Mouse (Mus musculus) testis, postnatal 10 days (tissue): ENCODE measurements around the gene Aff1.

ENCODE experiments used
- DNase-seq: peaks from one replicate; pipeline ENCODE4 v3.0.0; 2021; ENCODE audit warnings: low spot score

Gene Aff1

GRCm38 (mm10) chr5:103838550-103839264 is 146.5 kb downstream of the Aff1 start:
- no peak for DNase-seq

- no peak for DNase-seq
Measured at GRCm38 (mm10) chr5:103839265-103839626, 147.1 kb downstream of the Aff1 start.

GRCm38 (mm10) chr5:103843938-103844337 is 151.8 kb downstream of the Aff1 start:
- DNase-seq, result peak; percentile 71

GRCm38 (mm10) chr5:103845418-103846153 is 153.4 kb downstream of the Aff1 start:
- DNase-seq, result no peak

- DNase-seq, result no peak
Measured at GRCm38 (mm10) chr5:103846154-103846551, 154.0 kb downstream of the Aff1 start.

- no peak for DNase-seq
Measured at GRCm38 (mm10) chr5:103846609-103847008, 154.4 kb downstream of the Aff1 start.

GRCm38 (mm10) chr5:103848546-103848945 is 156.4 kb downstream of the Aff1 start:
- DNase-seq, result no peak

GRCm38 (mm10) chr5:103852756-103853549 is 160.8 kb downstream of the Aff1 start:
- DNase-seq, result no peak

GRCm38 (mm10) chr5:103854041-103854806 is 162.1 kb downstream of the Aff1 start:
- DNase-seq, result no peak

- DNase-seq, result peak; percentile 28
Measured at GRCm38 (mm10) chr5:103854807-103855194, 162.6 kb downstream of the Aff1 start.

GRCm38 (mm10) chr5:103855483-103856211 is 163.5 kb downstream of the Aff1 start:
- peak; percentile 37 for DNase-seq

GRCm38 (mm10) chr5:103856286-103857009 is 164.3 kb downstream of the Aff1 start:
- DNase-seq, result peak; percentile 61

GRCm38 (mm10) chr5:103857151-103857550 is 165.0 kb downstream of the Aff1 start:
- no peak for DNase-seq

- DNase-seq, result no peak
Measured at GRCm38 (mm10) chr5:103860622-103861021, 168.4 kb downstream of the Aff1 start.

- DNase-seq, result no peak
Measured at GRCm38 (mm10) chr5:103863759-103864158, 171.6 kb downstream of the Aff1 start.

- DNase-seq, result no peak
Measured at GRCm38 (mm10) chr5:103889766-103890165, 197.6 kb downstream of the Aff1 start.

GRCm38 (mm10) chr5:103898310-103898709 is 206.1 kb downstream of the Aff1 start:
- no peak for DNase-seq
